Mouse (Mus musculus) c-Kit-positive CD71-positive TER-119-negative erythroid progenitor cells, embryonic 14.5 days (primary cell): ENCODE measurements around the gene Guca2b.

Experiments
- DNase-seq: peaks from one replicate; pipeline ENCODE4 v3.0.0-alpha.2; 2013; ENCODE audit warnings: low read depth

Gene Guca2b

DNA sequence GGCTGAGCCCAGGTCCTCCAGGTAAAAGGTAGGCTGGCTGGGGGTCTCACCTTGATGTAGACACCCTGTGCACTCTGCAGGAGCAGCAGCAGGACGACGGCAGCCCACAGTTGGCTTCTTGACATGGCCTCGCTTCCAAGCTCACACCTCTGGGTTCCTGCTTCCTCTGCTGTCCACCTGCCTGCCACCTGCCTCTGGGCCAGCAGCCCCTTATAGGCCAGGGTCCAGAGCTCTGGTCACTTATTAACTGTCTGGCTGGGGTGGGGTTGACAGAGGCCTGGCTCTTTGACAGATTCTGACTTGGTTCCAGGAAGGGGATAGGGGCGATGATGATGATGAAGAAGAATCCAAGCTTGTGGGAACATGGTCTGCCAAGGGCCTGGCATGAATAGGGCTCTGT is at the start of gene Guca2b:
TSS of gene Guca2b (minus strand) at position 224 of the 400 bp plus-strand sequence.
- no peak for DNase-seq

DNA sequence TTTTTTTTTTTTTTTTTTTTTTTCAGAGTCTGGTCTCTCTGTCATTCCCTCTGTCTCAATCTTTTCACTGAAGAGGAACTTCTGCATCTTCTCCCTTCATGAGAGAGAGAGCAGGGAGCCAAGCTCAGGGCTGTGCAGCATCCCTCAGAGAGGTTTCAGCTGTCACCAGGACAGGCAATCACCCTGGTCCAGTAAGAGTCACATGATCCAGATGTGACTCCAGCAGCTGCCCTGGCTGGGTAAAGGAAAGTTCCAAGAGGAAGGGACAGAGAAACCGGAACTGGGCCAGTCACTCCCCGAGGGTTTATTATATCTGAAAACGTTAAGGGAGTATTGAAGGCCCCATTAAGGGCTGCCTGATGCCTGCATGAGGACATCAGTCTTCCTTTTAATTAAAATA is 49.0 kb upstream of the Guca2b start:
- no peak for DNase-seq

DNA sequence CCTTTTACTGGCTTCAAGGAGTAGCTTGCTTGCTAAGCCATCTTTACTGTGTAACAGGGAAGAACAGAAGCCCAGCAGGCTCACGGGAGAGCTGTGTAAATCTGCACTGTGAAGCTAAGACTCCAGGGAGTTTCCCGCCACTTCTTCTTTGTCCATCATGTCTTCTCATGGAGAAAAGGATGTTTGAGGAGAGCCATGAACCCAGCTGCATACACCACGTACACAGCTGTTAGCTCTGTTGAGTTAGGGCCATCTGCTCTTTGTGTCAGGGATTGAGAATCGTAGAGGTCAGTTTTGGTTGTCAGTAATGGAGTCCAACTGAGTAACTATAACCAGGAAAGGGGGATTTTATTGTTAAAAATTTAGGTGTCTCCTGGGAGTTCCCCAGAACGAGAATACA is 48.6 kb upstream of the Guca2b start:
- no peak for DNase-seq

GRCm38 (mm10) chr4:119703965-119704364 is 45.2 kb upstream of the Guca2b start:
- no peak for DNase-seq

DNA sequence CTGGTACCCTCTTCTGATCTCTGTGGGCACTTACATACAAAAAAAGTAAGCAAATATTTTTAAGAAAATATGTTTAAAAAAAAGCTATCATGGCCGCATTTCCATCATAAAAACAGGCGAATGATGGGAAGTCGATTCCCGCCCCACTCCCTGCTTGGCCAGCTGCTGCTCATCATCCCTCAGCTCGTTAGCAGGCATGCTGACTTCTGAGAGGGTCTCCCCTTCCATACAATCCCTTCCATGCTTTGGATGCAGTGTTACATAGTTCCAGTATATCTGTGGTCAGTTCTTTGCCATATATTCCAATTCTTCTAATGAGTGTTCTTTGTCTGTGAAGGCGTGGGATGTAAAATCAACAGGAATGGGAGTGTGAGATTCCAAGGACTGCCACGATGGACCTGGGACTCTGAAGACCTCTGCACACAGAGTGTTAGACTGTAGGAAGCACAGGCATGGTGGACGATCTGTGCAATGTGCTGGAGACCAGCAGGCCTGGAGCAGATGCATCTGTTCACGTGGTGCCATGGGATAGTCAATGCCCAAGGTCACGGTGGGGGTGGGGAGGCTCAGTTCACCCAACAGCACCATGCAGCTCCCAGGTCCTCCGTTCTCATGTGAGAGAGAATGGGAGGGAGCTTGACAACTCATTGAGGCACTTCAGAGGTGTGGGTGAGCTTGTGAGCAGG is 42.7 kb upstream of the Guca2b start:
- no peak for DNase-seq

DNA sequence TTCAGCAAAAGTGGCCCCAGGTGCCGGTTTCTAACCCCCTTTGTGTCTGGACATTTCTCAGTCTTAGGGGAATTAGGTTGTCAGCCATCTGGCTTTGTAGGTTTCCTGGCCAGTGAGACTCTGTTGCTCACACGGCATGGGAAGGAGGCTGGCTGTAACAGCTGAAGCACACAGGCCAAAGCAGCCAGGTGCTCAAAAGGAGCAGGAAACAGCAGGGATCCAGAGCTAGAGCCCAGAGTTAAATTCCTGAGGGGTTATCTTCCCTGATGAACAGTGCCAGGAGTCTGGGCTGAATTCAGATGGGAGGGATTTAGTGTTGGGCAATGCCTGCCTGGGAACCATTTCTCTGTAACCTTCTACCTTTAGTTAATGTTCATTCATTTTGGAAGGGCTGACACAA is 39.6 kb upstream of the Guca2b start:
- DNase-seq: no peak

- DNase-seq: no peak
Measured at GRCm38 (mm10) chr4:119685746-119686145, 27.0 kb upstream of the Guca2b start.

DNA sequence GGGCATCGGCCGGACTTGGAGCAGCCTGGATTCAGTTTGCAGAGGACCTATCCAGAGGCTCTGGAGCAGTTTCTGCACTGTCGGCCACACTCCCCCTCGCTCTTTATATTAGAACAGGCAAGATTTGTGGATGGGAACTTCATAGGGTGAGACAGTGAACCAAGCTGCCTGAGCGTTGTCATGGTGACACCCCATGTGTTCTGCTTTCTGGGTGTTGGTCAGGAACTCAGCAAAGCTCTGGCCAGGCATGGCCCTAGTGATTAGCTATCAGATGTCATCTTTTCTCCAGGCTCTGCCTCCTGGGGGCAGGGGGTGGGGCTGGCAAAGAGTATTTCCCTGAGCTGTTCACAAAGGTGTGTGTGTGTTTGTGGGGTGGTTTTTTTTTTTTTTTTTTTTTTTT is 23.8 kb upstream of the Guca2b start:
- DNase-seq: no peak

GRCm38 (mm10) chr4:119672685-119673084 is 13.9 kb upstream of the Guca2b start:
- DNase-seq: no peak

DNA sequence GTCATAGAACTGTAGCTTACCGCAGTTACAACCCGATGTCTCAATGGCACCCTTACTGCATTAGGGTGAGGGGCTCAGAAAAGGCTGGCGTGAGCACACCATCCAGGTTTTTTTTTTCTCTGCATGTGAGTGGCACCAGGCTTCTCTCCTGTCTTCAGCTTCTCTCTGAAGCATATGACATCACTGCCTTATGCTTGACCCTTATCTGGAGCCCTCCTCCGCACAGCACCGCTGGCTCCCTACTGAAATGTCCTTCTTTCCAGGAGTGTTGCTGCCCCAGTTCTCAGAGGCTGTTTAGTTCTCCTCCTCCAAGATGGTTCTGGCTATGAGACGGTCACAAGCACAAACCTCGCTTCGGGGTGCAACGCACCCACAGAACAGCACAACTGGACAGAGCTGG is 12.4 kb upstream of the Guca2b start:
- DNase-seq: no peak

DNA sequence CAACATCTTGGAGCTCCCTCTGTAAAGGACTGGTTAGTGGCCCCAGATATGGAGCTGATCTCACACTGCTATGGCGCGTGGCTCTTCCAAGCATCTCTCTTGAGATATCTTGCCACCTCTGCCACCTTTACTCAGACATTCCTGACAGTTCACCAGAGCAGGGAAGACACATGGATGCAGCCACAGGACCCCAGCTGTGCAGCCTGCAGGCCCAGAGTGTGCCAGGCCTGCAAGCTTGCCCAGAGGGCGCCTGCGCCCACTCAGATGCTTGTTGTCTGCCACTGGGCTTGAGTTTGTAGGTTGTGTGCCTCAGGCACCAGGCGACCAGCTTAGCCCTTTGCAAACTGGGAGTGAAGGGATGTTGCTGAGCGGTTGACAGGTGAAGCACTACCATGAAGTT is 12.0 kb upstream of the Guca2b start:
- DNase-seq: no peak

- DNase-seq: no peak
Measured at GRCm38 (mm10) chr4:119670210-119670555, 11.4 kb upstream of the Guca2b start.

- DNase-seq: no peak
Measured at GRCm38 (mm10) chr4:119669356-119670209, 10.8 kb upstream of the Guca2b start.

- no peak for DNase-seq
Measured at GRCm38 (mm10) chr4:119668596-119668995, 9.8 kb upstream of the Guca2b start.

GRCm38 (mm10) chr4:119668185-119668584 is 9.4 kb upstream of the Guca2b start:
- no peak for DNase-seq

DNA sequence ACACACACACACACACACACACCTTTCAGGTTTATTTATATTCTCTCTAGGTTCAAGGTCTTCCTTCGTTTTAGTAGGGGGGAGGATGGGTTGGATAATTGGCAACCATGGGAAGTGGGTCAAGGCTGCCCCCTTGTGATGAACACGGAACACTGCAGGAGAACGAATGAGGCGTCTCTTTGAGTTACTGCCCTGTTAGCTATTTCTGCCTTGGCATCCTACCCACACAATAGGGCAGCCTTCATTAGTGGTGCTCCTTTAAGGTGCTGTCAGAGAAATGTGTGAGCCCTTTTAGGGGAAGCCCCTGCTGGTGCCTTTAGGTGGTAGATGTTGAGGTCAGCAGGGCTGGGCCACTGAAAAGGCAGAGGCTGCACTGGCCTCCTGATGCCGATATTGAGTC is 8.7 kb upstream of the Guca2b start:
- peak; percentile 28 for DNase-seq

DNA sequence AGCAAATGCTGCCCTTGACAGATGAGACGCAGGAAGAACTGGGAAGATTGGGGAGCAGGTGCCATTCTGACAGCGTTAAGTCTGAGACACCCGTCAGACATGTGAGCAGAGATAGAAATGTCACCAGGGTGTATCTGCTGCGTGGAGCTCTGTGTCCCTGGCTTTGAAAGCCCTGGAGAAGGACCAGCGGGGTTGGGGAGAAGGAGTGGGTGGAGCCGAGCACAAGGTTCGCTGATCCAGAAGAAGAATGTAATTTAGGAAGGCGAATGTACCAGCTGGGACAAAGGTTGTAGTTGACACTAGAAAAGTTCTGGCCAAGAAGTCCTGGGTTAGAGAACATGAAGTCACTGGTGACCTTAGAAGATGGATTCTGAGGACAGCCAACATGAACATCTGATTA is 7.4 kb upstream of the Guca2b start:
- no peak for DNase-seq

GRCm38 (mm10) chr4:119665166-119665565 is 6.4 kb upstream of the Guca2b start:
- DNase-seq: no peak

- no peak for DNase-seq
Measured at GRCm38 (mm10) chr4:119663409-119664095, 4.8 kb upstream of the Guca2b start.

DNA sequence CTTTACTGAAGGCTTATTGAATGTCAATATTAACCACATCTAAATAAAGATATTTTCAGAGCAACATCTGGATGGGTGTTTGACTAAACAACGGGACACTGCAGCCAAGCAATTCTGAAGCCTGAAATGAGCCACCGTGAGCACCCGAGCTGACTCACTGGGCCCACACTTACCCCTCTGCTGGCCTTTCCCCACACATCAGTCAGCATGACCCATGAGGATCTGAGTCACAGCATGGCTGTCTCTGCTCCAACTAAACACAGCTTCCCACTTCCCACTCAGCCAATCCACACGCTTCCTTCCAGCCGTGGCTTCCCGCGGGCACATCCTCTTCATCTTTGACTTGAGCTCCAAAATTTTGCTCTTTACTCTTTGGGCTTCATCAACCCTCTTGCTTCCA is 4.2 kb upstream of the Guca2b start:
- no peak for DNase-seq

DNA sequence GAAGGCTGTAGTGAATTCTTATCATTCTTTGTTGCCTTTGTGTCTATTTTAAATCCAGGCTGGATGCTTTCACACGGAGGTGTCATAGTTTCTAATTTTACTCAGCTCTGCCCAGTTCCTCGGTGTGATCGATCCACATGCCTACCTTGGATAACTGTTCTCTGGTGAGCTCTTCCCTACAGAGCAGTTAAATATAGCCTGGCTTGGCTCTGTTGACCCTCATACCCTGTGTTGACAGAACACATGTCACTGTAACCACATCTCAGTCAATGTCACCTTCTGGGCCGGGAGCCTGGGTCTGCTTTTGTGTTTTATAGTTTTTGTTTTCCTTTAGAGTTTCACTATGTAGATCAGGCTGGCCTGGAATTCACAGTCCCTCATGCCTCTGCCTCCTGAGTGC is 3.4 kb upstream of the Guca2b start:
- no peak for DNase-seq

DNA sequence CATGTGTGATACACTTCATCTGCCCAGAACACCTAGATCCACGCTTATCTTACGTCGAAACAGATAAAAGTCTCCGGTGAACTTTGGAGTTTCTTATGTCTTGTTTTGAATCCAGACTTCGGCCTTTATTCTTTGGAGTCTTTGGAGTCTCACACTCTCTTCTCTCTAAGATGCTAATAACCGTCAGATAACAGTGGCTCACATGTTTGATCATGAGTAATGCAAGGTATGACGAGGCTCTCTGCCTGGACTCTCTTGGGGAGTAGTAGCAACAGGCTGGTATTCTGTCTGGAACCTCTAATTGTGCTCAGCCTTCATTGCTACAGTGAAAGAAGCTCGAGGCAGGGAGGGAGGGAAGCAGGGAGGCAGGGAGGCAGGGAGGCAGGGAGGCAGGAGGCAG is 1.3 kb upstream of the Guca2b start:
- no peak for DNase-seq

GRCm38 (mm10) chr4:119658246-119658645 is 508 bp downstream of the Guca2b start:
- no peak for DNase-seq
